Mouse (Mus musculus): ENCODE measurements around the gene Dcaf7.

Dcaf7 gene

DNA sequence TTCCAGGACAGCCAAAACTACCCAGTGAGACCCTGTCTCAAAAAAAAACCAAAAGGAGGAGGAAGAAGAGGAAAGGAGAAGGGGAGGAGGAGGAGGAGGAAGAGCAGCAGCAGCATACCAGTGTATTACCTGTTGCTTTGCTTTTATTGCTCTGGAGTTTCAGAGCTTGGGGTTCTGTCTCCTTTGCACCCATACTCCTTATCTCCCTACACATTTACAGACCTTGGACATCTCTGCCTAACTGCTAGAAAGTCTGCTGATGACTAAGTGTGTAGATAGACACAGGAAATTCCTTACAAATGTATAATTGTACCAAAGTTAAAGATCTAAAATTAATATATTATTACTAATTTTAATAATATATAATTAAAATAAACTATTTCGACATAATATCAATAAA, 8.6 kb downstream of the Dcaf7 start:
- DNase-seq (ENCODE audit: low read depth, low spot score): no peak

DNA sequence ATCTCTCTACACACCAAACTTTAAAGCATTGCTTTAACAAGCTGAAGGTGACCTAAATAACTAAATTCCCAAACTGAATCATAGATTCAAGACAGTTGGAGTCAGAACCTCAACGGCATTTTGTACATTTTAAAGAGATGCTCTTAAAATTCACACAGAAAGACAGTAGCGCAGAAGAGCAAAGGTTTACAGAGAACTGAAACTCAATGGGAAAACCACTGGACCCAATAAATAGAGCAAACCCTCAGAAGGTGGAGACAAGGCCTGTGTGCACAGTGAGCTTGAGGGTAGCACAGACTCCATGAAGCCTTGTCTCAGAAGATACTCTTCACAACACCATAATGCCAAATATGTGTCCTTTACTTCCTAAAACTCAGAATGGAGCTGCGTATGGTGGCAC, 9.1 kb downstream of the Dcaf7 start:
- DNase-seq (ENCODE audit: low read depth, low spot score): no peak

DNA sequence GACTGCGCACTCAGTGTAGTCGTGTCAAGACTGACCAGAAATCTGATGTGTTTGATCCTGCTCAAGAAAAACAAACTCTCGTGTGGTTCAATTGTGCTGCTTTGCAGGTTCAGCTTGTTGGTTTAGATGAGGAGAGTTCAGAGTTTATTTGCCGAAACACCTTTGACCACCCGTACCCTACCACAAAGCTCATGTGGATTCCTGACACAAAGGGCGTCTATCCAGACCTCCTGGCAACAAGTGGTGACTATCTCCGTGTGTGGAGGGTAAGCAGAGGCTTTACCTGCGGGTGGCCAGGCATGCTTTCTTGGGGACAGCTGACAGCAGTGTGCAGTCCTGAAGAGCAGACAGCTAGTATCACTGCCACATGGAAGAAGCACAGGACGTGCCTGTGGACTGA, 9.9 kb downstream of the Dcaf7 start:
- DNase-seq (ENCODE audit: low read depth, low spot score): no peak

DNA sequence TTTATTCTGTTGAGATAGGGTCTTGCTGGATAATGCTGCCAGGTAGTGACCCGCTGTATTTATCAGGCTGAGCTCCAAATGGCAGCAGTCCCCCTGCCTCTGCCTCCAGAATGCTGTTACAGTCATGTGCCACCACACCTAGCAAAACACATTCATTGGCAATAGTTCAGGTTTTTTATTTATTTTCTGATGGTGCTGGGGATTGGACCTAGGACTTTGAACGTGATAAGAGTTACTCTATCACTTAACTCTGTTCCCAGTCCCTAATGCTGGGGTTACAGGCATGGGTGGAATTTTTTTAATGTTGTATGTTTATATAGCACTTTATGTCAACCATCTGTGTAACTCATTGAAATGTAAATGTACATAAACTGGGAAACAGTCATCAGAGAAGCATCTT, 17.2 kb downstream of the Dcaf7 start:
- no peak for DNase-seq (ENCODE audit: low read depth, low spot score)

DNA sequence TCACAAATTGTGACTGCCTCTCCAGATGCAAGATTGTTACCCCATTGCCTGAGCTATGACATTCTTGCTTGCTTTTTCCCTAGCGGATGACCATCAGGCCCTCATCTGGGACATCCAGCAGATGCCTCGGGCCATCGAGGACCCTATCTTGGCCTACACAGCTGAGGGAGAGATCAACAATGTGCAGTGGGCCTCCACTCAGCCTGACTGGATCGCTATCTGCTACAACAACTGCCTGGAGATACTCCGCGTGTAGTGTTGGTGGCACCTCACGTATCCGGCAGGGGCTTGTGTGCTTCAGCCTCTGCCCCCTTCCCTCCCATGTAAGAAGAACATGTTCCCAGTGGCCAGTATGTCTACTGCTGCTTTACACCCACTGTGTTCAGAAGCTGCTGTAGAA, 17.9 kb downstream of the Dcaf7 start:
- no peak for DNase-seq (ENCODE audit: low read depth, low spot score)

DNA sequence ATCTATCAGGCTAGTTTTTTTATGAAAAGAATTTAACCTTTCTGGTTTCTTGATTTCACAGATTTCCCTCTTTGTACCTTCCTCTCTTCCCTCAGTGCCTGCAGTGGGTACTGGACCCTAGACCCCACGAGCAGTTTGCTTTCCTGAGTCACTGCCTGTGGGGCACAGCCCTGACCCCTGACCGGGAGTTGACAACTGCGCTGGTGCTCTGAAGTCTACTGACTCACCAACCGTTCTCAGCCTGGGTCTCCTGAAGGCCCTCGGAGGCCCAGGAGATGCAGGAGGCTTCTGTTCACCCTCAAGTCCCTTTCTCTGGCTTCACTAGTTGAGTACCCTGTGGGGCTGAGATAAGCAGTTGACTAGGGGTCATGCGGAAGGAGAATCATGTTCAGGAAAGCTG, 18.7 kb downstream of the Dcaf7 start:
- DNase-seq (ENCODE audit: low read depth, low spot score): no peak

DNA sequence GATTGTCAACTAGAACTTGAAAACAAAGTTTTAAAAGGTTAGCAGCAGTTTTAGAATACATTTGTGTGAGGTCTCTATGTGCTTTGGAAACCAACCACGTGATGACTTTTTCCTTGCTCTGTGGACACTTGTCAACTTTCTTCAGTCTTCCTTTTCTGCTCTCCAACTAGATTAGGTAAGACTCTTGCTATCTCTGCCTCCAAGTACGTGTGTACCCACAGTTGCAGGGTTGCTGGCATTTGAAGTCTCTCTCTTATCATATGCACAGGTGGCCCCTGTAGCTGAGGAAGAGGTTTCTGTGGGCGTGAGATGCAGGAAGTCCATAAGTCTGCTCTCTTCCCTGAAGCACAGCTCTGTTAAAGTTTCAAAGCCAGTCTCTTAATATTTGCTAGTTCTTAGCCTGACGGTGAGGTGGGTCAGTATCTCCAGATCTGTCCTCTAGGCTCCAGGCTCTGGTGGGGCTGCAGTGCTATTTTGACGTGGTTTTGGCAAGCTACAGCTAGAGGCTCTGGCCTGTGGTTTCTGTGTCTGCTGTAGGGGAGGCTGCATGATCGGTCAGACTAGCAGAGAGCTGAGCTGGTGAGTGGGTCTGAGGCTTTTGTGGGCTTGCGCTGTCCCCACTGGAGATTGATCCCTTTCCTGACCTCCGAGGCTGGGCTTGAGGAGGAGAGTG, 20.3 kb downstream of the Dcaf7 start:
- no peak for DNase-seq (ENCODE audit: low read depth, low spot score)

DNA sequence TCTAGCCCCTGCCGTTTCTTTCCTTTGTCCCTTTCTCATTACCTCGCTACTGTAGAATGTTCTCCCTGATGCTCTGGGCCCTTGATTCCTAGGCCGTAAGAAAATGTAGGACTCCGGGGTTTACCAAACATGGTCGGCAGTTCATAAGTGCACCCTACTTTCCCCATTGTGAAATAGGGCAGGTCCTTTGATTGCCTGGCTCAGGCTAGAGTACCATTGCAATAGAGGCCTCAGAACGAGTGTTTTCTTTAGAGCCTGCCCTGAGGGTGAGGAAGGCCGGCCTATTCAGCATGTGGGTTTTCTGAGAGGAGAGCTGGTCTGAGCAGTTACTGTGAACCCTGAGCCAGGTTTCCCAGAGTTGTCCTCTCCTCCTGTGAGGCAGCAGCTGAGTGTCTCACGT, 21.3 kb downstream of the Dcaf7 start:
- DNase-seq (ENCODE audit: low read depth, low spot score): no peak

DNA sequence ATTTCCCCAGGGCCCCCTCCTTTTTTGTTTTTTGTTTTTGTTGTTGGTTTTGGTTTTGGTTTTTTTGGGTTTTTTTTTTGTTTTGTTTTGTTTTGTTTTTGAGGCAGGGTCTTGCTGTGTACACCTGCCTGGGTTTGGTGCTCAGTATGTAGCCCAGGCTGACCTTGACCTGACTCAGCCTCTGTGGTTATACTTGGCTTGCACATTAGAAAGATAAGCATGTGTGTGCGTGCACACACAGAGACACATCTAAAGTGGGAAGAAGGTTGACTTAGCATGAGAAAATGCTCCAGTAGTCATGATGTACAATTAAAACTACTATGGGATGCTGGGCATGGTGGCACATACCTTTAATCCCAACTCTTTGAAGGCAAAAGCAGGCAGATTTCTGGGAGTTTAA, 23.9 kb downstream of the Dcaf7 start:
- no peak for DNase-seq (ENCODE audit: low read depth, low spot score)

DNA sequence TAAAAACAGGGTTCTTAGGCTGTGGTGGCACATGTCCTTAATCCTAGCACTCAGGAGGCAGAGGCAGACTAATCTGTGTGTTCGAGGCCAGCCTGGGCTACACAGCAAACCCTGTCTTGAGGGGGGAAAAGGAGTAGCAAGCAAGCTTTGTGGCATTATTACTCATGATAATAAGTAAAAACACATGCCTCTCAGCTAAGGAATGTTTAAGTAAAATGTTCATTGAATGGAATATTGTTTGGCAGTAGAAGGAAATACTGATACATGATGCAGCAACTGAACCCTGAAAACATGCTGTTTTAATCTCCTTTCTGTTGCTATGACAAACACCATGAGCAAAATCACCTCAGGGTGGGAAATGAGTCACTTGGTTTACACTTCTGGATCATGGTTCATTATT, 24.6 kb downstream of the Dcaf7 start:
- no peak for DNase-seq (ENCODE audit: low read depth, low spot score)

DNA sequence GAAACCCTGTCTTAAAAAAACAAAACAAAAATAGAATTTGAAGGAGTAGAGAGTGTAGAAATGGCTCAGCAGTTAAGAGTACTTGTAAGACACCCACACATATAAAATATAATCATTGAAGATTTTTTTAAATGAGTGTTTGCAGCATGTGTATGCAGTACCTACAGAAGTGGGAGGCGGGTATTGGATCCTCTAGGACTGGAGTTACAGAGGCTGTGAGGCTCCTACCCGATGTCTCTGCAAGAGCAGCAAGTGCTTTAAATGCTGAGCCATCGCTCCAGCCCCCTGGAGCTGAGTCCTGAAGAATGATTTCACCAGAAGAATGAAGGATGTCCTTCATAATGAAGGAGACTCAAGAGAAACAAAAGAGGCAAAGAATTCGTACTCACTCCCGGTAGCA, 27.1 kb downstream of the Dcaf7 start:
- DNase-seq (ENCODE audit: low read depth, low spot score): no peak

DNA sequence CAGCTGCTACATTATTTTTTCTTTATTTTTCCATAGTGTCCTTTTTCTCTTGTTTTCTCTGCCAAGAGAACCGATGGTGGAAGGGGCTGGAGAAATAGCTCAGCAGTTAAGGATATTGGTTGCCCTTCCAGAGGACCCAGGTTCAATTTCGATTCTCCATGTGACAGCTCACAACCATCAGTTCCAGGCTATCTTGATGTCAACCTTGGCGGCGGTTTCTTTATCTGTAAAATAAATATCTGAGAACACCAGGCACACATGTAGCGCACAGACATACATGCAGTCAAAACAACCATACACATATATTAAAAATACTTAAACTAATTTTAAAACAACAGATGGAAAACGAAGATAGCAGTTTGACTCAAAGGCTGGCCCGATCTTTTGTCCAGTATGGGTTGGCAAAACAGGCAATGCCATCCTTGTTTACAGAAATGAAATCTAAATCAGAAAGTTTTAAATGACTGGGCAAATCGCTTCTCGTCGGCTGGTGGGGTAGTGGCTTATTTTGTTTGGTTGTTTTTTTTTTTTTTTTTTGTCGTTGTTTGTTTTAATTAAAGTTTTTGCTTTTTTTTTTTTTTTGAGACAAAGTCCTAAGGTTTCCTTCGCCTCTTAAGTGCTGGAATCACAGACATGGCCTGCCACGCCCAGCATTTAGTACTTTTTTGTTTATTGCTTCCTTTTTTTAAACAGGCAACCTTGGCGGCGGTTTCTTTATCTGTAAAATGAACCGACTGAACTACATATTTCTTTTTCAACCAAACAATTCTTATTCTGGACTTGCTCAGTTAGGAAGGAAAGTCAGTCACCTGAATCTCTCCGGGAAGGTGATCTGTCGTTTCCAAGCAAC, 28.6 kb downstream of the Dcaf7 start:
- DNase-seq (ENCODE audit: low read depth, low spot score): no peak

DNA sequence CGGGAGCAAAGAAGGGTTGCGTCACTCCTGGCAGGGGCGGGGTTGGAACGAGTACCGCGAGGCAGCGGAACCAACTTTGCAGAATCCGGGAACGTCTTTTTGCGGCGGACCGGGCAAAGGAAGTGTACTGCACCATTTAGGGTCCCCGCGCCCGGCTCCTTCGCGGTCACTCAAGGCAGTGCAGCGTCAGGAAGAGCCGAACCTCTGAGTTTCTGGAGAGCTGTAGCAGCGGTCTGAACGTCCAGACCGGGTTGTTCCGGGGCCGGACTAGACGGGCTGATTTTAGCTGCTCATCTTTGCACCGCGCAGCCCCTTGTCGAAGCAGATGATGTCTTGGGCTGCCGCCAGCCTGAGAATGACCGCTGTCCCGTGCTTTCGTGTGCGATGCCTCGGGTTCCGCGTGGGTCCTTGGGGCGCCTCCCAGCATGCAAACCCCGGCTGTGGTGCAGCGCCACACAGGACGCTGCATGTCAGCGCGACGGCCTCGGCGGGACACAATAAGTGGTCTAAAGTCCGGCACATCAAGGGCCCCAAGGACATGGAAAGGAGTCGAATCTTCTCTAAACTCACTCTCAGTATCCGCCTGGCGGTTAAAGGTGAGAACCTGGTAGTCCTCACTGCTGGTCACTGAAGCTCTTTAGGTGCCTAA, 29.4 kb downstream of the Dcaf7 start, which contains the start of gene Taco1:
Taco1 (plus strand) TSS at position 139 of the 649 bp plus-strand sequence.
- DNase-seq (ENCODE audit: low read depth, low spot score): peak; percentile 91

DNA sequence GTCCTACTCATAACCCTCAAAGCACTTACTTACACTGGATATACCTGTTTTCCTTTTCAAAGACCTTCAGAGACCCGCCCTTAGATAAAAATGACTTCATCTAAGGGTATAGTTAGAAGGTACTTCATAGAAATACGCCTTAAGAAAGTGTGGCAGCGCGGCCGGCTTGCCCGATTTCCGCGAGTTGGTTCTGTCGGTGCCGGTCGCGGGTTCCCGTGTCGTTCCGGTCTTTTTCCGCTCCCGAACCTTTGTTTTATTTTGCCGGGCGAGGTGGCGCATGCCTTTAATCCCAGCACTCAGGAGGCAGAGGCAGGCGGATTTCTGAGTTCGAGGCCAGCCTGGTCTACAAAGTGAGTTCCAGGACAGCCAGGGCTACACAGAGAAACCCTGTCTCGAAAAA, 29.9 kb downstream of the Dcaf7 start:
- peak; percentile 87 for DNase-seq (ENCODE audit: low read depth, low spot score)

DNA sequence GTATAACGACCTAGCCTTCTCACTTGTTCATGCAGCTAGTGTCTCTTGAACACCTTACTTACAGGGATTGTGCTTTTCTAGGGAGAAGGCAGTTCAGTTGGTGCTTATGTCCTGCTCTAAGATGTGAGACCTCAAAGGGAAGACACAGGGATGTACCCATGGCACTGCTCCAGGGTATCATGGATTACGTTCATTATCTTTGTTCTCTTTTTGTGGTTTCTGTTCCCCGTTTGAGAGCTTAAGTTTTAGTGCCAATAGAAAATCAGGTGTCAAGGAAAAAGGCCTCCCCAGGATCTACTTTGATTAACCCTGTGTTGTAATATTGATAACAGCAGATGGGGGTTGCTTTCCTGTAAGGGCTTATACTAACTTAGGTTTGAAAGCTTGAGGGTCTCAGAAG, 37.1 kb downstream of the Dcaf7 start:
- DNase-seq (ENCODE audit: low read depth, low spot score): no peak

DNA sequence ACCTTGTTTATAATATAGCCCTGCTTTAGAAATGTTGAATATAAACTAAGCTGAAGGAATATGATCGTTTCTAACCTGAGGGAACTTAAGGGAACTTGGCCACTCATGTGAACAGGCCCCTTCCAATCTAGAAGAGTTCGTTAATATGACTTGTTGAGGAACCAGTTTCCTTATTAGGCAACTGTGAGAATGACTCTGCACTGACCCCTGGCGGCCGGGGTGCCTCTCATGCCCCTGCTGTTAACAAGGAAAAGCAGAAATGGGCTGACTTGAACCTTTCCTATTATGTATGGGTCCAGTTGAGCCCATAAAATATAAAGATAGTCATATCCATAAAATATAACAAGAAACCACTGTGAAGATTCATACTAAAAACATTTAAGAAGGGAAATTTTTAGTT, 39.6 kb downstream of the Dcaf7 start:
- peak; percentile 38 for DNase-seq (ENCODE audit: low read depth, low spot score)

DNA sequence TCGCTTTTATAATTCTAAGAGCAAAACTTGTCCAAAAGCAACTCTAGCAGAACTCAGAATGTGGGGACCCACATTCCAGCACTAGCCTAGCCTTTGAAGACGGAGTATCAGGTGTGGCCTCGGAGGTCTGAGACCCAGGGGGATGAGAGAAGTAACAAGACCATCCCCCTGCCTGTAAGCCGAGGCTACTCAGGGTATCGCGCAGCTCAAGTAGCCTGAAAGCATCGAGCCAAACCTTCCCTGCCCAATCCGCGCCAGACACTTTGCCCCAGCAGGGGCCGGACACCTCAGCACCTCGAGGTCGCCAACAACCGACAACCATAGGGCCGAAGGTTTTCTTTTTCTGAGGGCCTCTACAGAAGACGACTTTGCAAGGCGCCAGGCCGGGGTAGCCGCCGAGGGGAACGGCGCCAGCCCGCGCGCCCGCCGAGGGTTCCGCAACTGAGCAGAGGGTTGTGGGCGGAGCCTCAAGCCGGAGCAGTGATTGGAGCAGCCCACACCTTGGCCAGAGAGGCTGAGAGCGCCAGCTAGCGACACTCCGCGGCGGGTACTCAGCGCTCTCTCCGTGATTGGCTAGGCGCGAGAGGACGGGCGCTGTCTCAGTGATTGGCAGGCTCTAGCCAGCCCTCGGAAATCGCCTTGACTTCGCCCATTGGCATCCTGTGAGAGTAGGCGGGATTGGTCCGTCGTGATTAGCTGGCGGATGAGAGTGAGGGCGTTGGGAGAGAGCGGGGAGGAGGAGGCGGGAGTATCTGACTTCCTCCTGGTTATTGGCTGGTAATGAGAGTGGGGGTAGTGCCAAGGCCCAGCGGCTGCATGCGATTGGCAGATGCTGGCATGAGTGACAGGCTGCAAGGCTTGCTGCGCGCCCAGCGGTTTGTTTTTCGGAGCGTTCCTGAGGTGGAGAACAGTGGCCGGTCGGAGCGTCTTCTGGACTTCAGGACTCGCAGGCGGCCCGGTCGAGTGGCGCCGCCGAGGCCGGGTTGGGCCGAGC, 47.3 kb downstream of the Dcaf7 start, which contains the start of gene Map3k3:
Map3k3 (plus strand) TSS at position 906 of the 994 bp plus-strand sequence.
- peak; percentile 100 for DNase-seq (ENCODE audit: low read depth, low spot score)

DNA sequence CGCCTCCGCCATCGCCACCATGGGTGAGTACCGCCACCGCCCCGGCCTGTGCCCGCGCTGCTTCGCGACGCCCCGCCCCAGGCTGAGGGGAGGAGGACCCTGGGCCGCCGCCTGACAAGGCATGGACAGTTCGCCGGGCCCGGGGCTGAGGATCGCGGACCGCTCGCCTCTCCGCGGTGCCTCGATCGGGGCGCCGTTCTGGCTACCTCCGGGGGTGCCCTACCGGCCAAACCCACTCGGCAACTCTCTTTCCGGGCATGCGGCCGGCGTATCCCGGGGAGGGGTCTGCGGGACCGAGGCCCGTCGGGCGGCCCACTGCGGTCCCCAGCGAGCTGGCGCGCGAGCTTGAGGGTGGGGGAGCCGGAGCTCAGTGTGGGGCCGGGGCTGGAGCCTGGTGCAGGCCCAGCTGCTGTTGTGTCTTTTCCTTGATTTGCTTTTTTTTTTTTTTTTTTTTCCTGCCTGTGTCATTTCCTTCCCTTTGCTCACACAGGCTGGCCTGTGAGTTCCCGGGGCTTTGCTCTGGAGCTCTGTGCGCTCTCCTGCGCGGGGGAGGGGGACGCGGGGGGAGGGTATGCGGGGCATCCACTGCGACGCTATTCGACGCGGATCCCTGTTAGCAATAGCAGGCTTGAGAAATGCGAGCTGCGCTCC, 48.4 kb downstream of the Dcaf7 start:
- DNase-seq (ENCODE audit: low read depth, low spot score): peak; percentile 45

DNA sequence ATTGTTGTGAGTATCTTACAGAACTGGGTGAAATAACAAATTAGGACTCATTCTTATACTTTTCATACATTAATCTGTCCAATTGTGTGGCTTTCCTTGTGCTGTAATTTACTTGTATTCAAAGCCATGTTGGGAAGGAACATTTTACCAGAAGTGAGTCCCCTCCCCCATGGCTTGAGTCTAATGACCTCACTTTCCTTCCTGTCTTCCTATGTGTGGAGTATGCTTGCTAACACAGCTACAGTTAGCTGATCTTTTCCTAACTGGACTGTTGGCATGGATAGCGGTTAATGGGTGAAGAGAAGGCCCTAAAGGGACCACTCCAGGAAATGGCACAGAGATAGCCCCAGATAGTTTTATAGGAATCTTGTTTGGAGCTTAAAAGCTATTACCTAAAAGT, 61.6 kb downstream of the Dcaf7 start:
- no peak for DNase-seq (ENCODE audit: low read depth, low spot score)

DNA sequence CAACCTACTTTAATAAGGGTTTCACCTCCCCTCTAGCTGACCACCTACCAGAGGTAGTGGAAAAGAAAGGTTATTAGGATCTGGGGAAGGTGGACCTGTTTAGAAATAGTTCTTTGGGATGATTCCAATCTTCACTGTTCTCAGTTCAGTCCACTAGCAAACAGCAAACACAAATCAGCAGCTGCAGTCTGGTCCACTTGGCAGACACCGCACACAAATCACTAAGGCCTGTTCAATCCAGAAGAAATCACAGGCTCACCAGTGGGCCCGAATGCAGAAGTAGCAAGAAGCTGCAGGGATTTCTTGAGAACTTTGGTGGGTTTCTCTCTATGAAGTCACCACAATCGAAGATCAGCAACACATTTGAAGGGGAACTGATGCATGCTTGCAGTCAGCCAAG, 66.2 kb downstream of the Dcaf7 start:
- DNase-seq (ENCODE audit: low read depth, low spot score): no peak

DNA sequence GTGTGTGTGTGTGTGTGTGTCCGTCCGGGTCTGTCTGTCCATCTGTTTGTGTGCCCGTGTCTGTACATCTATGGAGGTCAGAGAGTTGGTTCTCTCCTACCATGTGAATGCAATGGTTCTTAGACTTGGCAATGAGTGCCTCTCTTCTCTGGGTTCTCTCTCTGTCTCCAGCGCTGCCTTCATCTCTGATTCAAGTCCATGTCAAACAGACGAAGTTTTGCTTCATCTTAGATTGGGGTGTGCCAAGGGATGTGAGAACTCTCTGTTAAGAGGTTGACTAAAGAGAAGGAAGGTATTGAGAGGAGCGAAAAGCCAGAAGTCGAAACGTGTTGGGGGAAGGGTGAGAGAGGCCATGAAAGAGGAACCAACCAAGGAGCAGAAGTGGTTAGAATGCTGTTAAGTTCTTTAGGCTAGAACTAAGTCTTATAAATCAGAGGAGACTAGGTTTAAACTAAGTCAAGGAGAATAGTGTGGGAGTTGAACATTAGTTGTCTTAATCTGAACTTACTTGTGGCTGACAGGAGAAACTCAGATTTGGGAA, 69.4 kb downstream of the Dcaf7 start:
- DNase-seq (ENCODE audit: low read depth, low spot score): no peak

Measured in skeletal muscle tissue, adult 2 months (tissue).